Mouse (Mus musculus) heart, postnatal 4 days (tissue): ENCODE results near the gene Farp1. TPM values are rescaled to one million over a fixed set of nuclear protein-coding genes. Genes with fewer than 3 reads are reported as not detected.

Experiments
- DNase-seq: peaks from one replicate; pipeline ENCODE4 v3.0.0; 2021
- total RNA-seq, 2 experiments: library from RNA; stranded (reverse); gene quantifications; 2 replicates each; pipeline ENCODE4 v1.2.3; 2021

Gene Farp1
- total RNA-seq, 2 experiments from 2014 or later, result 42.9 to 43.2 TPM

DNA sequence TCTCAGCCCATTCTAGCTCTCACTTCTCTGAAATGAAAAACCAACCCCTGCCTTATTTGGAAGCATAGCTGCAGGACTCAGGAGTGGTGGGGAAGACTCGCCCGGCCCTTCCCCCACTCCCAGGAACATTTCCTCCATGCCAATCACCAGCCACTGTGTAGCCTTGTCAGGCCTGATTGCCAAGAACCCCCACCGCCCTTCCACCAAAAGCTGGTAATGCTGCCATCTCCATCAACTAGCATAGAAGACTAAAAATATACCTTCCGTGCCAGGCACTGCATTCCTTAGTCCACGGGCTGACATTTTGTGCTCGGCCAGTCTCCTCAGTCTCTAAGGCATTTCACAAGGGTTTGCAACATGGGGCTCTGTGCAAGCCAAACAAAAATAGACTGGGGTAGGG, 235.5 kb downstream of the Farp1 start:
- peak; percentile 53 for DNase-seq

DNA sequence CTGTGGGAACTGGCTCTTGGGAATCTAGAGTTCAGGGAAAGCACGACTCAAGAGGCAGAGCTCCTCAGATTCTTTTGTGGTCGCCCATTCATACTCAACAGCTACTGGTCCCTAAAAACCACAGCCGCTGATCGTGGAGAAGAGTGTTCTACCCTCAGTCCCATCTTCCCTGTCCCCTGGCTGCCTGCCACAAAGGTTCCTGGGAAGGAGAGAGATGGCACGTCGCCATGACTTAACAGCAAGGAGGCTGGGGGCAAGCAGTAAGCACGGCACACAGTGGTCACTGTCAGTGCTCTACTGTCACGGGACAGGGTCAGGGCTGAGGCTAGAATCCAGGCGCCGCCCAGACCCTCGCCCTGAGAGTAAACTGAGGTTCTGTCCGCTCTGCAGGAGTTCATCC, 240.0 kb downstream of the Farp1 start:
- peak; percentile 34 for DNase-seq

DNA sequence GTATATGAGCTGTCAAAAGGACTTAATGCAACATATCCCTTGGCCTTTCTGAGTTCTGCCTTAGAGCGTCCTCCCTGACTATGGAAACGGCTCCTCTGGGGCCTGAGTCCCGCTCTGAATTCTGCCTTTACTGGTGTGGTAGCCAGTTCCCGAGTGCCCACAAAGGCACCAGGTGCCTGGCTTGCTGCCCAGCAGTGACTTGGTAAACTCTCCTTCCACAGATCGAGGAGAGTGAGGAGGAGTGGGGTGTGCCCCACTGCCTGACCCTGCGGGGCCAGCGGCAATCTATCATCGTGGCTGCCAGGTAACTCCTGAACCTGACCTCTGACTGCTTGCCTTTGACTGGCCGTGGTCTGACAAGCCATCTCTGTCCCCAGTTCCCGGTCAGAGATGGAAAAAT, 241.0 kb downstream of the Farp1 start:
- no peak for DNase-seq

DNA sequence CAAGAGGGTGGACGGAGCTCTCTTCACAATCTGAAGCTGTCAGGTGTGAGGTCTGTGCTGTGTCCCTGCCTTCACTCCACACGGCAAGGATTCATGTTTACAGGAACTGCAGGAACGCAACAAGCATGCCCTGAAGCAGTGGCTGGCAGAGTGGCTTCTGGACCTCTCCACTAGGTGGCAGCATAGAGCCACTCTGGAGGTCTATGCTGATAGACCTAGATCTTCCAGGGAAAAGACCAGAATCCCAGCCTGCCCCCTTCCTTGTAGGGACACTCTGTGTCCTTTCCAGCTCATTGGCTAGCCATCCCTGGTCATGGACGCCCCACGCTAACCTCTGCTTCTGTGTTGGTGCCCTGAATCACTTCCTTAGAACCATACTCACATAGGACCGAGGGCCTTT, 244.1 kb downstream of the Farp1 start:
- peak; percentile 92 for DNase-seq

DNA sequence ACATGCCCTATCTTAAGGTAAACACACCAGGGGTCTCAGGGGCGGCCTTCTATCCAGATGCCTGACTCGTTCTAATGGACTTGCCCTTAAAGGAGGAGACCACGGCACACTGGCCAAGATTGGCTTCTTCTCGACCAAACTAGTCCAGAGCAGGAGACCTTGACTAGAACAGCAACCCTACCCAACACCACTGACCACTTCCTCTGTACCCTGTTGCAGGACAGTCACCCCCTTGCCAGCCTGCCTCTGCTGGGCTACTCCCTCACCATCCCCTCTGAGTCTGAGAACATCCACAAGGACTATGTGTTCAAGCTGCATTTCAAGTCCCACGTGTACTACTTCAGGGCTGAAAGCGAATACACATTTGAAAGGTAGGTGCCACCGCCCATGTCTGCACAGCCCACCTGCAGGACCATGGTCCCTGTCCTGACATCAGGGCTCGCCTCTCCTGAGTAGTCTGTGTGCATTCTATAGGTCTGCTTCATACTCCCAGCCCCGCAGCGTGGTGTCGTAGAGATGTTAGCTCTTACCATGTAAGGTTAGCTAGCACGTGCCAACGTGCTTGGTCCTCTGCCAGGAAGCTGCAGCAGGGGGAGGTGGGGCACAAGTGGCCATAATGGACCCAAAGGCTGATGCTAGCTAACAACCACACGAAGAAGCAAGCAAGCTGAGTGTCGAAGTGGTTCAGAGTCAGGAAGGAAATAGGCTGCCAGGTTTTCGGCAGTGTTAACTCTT, 245.8 kb downstream of the Farp1 start:
- peak; percentile 74 for DNase-seq

DNA sequence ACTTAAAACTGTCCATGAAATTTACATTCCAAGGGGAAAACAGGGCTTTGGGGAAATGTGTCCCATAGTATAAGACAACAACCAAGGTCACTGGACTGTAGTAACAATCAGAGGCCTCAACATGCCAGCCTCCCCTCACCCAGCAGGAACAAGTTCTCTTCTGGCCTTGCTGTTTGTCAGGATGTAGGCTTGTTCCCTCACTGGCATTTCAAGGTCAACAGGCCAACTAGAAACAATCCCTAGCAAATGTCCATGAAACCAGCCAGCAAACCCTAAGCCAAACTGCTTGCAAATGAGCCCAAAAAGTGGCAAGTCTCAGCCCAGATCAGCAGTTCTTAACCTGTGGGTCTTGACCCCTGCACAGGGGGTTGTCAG, 246.3 kb downstream of the Farp1 start:
- DNase-seq, result no peak

DNA sequence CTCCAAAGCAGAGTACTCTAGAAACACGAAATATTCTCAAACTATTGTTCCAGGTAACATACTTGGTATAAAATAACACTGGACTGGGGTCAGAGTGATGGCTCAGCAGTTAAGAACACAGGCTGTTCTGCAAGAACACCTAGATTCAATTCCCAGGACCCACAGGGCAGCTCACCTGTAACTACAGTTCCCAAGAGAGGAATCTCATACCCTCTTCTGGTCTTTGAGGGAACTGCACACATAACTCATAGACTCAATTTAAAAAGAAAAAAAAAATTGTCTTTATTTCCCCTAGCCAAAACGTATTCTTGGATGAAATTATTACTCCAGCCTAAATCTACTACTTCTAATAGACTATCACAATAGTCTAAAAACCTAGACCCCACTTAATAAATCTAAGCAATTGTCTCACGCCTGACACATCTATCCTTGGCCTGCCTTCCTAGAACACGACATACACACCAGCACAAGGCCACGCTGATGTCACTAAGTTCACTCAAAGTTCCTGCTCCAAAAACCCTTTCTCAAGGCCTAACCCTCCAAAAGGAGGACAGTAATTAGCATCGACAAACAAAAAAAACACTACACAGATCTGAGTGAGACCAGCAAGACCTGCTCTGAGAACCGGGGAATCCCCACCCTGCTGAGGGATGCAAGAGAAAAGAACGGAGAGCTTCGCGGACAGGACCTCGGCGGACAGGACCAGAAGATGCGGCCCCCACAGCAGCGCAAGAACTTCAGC, 250.6 kb downstream of the Farp1 start:
- DNase-seq, result no peak

DNA sequence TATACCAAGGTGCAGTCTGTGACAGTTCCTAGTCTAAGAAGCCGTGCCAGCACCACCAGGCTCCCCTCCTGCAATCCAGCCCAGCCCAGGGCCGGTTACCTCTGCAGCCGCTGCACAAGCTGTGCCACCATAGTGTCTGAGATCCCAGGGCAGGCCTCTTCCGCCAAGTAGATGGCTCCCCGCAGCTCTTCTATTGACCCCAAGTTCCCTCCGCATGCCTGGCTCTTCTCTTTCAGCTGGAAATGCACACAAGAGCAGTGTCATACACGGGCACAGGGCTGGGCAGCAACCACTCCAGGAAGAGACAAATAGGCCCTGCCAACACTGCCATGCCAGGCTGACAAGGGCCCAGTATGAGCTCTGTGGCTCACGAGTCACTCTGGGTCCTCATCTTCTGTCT, 256.9 kb downstream of the Farp1 start:
- no peak for DNase-seq

DNA sequence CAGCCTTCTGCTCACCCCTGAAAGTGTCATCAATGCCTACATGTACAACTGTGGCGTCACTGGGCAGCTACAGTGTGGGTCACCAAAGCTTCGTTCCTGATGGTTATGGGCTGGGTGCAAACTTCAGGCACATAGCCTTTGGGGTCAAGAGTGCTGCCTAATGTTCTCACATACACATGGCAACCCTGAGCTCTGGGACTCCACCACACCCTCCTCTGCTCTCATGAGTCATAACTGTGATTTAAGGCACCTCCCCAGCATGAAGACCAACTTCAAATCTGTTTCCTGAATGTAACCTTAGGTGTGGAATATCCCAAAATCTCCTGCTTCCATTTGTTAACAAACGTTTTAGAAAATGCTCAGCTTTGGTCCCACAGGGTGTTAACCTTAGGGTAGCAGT, 257.4 kb downstream of the Farp1 start:
- no peak for DNase-seq

DNA sequence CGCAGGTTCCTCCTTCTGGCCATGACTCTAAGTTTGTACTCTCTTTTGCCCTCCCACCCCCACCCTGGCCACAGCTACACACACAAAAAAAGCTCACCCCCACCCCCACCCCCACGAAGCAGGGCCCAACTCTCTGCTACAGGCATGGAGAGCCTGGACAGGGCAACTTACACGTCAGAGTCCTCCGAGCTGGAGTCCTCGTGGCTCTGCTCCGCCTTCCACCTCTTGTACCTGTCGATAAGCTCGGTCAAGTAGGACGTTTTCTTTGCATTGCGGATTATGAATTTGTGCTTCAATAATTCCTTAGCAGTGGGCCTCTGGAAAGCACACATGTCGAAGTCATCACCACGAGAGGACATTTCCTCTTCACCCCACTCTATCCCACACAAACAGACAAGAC, 259.5 kb downstream of the Farp1 start:
- DNase-seq, result no peak

DNA sequence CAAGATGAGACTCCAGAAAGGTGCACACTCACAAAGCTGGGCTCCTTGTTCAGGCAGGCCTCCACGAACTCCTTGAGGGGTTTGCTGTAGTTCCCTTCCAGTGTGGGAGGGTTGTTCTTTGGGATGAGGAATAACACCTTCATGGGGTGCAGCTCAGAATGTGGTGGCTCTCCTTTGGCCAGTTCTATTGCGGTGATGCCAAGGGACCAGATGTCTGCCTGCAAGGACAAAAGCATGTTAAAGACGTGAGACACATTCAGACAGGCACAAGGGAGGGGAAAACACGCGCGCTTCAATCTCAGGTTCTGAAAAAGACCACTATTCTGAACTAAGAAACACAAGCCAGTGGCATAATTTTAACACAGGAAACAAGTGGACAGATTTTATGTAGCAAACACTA, 262.1 kb downstream of the Farp1 start:
- no peak for DNase-seq

DNA sequence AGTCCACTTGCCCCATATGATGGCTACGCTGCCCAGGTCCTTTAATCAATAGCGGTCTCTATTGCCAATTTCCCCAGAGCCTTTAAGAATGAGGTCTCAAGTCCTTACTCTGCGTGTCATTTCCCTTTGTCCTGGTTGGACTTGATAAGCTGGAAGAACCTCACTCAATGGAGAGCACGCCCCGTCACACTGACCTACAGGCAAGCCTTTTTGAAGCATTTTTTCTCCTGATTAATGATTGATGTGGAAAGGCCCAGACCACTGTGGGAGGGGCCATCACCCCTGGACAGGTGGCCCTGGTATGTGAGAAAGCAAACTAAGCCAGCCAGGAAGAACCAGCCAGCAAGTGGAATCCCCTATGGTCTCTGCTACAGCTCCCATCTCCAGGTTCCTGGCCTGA, 263.5 kb downstream of the Farp1 start:
- DNase-seq, result no peak

DNA sequence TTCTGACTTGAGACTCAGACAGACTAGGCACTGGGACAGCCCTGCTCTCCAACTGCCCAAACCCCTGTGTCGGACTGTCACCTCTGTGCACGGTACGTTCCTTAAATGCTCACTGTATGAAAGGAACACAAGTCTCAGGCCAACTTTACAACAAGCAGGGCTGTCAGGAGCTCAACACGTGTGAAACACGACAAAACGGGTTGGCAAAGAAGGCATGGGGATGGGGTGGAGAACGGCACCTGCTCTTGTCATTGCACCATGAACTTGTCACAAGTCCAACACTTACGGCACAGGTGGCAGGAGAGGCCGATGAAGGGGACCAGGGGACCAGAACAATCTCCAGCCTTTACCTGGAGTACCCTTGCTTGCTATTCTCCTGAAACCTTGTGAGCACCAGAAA, 264.1 kb downstream of the Farp1 start:
- no peak for DNase-seq

DNA sequence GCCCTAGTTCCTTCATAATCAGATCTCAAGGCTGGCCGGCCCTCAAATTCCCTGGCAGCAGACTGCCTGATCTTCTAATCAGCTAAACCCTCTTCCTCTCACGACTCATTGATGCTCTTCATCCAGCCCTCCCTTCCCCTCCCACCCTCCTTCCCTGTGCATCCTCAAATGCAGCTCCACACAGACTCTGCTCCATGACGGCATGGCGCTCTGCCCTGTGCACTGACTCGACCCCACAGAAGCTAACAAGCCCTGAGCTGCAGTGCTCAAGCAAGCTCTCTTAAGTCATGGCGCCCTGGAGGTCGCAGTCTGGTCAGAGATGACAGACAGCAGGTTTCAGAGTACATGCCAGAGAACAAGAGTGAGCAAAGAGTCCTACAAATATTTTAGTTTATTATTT, 269.5 kb downstream of the Farp1 start:
- no peak for DNase-seq

DNA sequence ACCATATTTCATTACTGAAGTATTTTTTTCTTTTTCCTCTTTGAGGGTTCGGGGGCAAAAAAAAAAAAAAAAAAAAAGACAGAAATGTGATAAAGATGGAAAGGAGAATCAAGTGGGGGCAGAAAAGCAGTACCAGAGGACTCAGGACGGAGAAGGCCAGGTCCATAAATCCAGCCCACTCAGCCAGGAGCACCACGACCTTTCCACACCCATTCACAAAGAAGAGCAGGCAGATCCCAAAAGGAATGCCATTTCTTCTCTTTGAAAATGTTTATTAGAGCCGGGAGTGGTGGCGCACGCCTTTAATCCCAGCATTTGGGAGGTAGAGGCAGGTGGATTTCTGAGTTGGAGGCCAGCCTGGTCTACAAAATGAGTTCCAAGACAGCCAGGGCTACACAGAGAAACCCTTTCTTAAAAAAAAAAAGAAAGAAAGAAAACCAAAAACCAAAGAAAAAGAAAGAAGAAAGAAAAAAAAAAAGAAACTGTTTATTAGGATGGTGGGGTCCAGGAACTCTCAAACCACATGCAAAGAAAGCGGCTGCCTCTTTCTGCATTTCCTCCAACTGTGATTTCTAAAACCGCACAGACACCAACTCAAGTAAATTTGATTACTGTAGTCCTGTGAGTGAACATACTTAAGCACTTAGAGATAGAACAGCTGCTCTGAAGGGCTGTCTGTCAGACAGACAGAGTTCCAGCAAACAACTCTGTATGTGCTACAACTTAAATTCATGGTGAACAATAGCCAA, 270.5 kb downstream of the Farp1 start:
- DNase-seq, result no peak

DNA sequence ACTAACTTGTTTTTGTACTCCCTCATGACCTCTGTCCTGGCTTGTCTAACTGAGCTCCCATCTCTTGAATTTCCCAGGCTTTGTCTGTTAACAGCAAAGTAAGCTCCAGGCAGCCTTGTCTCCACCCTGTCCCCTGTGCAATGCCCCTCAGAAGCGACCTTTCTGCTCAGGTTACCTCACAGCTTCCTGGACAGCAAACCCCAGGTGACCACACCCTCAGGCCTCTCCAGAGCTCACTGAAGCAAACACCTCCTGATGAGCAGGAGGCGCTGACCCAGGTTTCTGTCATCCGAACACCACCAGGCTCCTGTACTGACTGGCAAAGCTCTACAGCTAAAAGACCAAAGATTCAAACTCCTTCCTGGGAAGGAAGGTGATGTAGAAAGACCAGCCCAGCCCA, 274.9 kb downstream of the Farp1 start:
- DNase-seq, result no peak

DNA sequence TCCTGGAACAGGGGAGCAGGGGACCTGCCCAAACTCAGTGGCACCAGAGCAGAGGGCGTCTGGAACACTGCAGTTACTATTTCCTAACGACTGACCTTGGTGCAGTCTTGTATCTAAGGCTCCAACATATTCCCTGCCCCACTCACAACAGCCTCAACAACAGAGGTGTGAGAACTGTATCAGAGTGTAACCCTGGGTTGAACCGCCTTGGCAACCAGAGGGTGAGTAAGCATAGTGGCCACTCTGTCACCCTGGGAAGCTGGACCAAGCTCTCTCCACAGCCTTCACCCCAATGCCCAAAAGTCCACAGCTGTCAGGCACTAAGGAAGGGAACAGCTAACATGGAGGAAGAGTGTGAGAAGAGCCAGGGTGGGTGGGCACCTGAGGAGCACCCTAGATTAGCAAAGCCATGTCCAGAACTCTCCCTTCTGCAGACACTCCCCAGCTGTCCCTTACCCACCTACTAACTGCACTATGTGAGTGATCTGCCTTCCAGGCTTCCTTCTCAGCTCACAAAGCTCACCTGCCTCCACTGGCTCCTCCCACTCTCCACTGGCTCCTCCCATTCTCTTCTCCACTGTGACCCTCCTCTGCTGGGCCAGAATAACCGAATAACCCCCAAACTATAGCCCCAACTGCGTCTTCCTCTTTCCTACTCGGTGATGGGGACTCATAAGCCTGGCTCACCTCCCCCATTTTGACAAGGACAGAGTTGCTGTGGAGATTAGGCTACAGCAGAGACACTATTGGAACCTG, 275.5 kb downstream of the Farp1 start:
- DNase-seq, result no peak

DNA sequence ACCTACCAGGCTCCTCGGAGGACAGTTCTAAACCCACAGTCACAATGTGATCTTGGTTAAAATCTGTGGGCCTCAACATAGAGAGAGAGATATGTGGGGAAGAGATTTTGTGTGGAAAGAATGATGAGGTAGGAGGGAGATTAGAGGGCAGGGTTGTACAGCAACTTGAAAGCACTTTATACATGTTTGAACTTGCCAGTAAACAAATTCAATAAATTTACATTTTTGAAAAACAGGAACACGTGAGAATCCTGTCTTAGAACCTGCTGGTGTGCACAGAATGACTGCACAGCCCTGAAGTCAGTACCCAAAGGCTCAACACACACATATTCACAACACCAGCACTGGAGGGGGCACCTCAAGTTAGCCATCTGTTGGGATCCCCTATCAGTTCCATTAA, 276.1 kb downstream of the Farp1 start:
- no peak for DNase-seq

DNA sequence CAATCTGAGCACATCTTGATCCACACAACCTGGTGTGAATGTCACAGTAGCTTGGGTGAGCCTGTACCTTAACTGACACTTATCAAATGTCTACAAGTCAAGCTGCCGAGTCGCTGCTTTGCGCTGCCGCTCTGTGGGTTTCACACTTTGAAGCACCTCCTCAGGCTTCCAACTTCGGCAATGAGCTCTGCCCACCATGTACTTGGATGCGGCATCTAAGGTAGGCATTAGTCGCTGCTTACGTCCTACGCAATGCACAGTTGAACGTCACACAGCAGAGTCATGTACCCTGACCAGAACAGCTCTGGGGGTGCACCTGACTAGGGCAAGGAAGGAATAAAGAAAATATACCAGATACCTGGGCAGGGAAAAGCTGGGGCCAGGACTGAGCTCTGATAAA, 278.3 kb downstream of the Farp1 start:
- DNase-seq, result no peak

DNA sequence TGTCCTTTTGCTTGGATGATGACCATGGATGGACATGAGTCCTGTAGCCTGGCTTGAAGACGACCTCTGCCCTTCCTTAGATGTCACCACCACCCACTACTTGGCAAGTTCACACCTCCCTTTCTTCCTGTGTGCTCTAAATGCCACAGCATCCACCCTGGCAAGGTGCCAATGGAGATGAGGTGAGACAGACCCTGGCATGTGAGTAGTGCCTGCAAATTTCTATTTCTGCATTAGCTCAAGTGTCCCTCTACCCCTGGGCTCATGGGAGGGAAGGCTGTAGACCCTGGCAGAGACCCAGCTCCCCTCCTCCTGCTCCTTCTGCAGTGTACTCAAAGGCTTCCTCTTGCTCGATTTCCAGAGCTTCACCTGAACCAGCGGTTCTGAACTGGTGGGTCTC, 279.9 kb downstream of the Farp1 start:
- DNase-seq, result peak; percentile 66

DNA sequence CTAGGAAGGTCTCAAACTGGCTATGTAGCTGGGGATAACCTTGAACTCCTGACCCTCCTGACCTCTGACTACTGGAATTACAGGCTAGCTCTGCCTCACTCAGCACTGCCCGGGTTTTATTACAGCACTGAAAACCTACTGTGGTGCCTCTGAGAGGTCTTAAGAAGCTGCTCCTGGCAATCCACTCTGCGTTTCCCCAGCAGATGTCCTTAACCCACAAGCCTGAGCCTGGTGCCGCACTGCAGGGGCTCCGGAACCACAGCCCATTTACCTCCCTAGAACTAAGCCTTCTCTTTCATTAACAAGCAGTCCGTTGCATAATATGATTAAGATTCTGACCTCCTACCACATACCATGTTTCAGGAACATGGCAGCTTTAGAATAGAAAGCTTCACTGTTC, 281.1 kb downstream of the Farp1 start:
- no peak for DNase-seq

DNA sequence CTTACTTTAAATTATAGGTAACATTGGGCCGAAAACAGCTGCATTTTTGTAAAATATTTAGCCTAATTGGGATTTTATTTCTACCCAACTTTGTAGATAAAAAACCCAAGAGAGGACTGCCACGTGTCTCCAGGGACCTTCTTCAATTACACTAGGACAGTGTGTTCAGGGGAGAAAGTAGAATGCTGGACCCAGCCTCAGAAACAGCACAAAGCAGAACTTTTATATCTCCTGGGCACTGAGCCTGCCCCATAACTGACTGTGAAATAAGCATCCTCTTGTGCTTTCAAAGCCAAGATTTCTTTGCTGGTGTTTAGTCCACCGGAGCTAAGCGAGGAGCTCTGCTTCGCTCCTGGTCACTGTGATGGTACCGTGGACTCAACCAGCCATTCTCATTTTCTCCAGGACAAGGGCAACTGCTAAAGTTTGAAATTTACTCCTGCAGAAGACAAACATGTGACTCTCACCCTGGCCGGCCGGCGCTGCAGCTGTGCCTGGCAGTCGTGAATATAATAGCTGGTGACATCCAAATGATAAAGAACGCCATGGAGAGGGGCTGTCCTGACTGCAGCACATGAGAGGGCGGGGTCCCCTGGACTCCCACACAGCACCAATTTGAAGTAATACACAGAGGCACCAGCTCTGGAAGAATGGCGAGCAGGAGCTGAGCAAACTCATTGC, 281.8 kb downstream of the Farp1 start:
- no peak for DNase-seq
